Mouse (Mus musculus) midbrain, postnatal 0 days (tissue): ENCODE data around the gene Cebpg. TPM values are rescaled to one million over a fixed set of nuclear protein-coding genes. Genes with fewer than 3 reads are reported as not detected.

ENCODE experiments used
- ATAC-seq: fragments of 200-750 bp; cut with Nextera tagmentation; 2 replicates; pipeline ENCODE4 v1.8.0; 2017; ENCODE audit warnings: moderate number of reproducible peaks, mild to moderate bottlenecking, moderate TSS enrichment, moderate library complexity; ENCODE audit not compliant: low FRiP score
- DNase-seq: peaks from one replicate; pipeline ENCODE4 v3.0.0-alpha.2; 2015; ENCODE audit warnings: low spot score
- H3K27ac ChIP-seq: fragments of 300-500 bp; sonication (generic); 2 replicates; pipeline ENCODE4 v1.5.1; 2014; ENCODE audit warnings: low read depth, mild to moderate bottlenecking, low read length, mixed read lengths
- H3K27me3 ChIP-seq: fragments of 300-500 bp; sonication (generic); 2 replicates; pipeline ENCODE4 v1.6.1; 2014; ENCODE audit warnings: low read length, control low read depth, mixed read lengths; ENCODE audit not compliant: insufficient read depth
- H3K36me3 ChIP-seq: fragments of 300-500 bp; sonication (generic); 2 replicates; pipeline ENCODE4 v1.6.1; 2014; ENCODE audit warnings: low read length, control low read depth, mixed read lengths; ENCODE audit not compliant: insufficient read depth
- H3K4me1 ChIP-seq: fragments of 300-500 bp; sonication (generic); 2 replicates; pipeline ENCODE4 v1.6.1; 2014; ENCODE audit warnings: mild to moderate bottlenecking, control low read depth, antibody characterized with exemption, low read length, mixed read lengths; ENCODE audit not compliant: insufficient read depth
- H3K4me2 ChIP-seq: fragments of 300-500 bp; sonication (generic); 2 replicates; pipeline ENCODE4 v1.6.1; 2014; ENCODE audit warnings: low read depth, mild to moderate bottlenecking, low read length, mixed read lengths; ENCODE audit not compliant: poor library complexity, severe bottlenecking
- H3K4me3 ChIP-seq: fragments of 300-500 bp; sonication (generic); 2 replicates; pipeline ENCODE4 v1.5.1; 2014; ENCODE audit warnings: low read depth, mild to moderate bottlenecking, low read length, moderate library complexity
- H3K9ac ChIP-seq: fragments of 300-500 bp; sonication (generic); replicated peaks from 2 replicates; pipeline ENCODE4 v1.6.1; 2014; ENCODE audit warnings: mild to moderate bottlenecking, low read length, moderate library complexity, mixed read lengths; ENCODE audit not compliant: poor library complexity, severe bottlenecking
- H3K9me3 ChIP-seq: fragments of 300-500 bp; sonication (generic); 2 replicates; pipeline ENCODE4 v1.6.1; 2016; ENCODE audit warnings: low read length, control low read depth
- CTCF ChIP-seq: IDR thresholded peaks from 2 replicates; pipeline ENCODE4 v1.5.1; 2016; ENCODE audit warnings: antibody characterized with exemption, mild to moderate bottlenecking
- WGBS: fragments of 180-500 bp; shearing (Covaris S2); extraction: QIAGEN DNeasy Blood & Tissue Kit; methylation state at CpG from one replicate; pipeline ENCODE4 v1.1.7; 2014; 5-methylcytosine and 5-hydroxymethylcytosine counted together
- polyA plus RNA-seq: library from polyadenylated mRNA; unstranded; fragments of >200 nt; fragmentation: Nextera tagmentation; extraction: Ambion mirVana; gene quantifications from 2 replicates; pipeline ENCODE4 v1.2.1, GENCODE M21; 2015
- total RNA-seq: library from RNA; depleted of rRNA; stranded (reverse); fragments of >200 nt; gene quantifications from 2 replicates; pipeline ENCODE4 v1.2.3, GENCODE M21; 2014

The Cebpg gene
- total and polyA plus RNA-seq, 2 experiments from 2014 or later, result 12.8 to 13.9 TPM

- 0 out of 2 replicates have a peak, but pooled peaks cover 5% of the 10 kb centered on the region for H3K36me3 ChIP-seq
- no peak overlapping the region for H3K4me2 ChIP-seq
- H3K27ac ChIP-seq, result no peak overlapping the region
- H3K9ac ChIP-seq, result no peak overlapping the region
- H3K4me1 ChIP-seq, result no peaks in the 10 kb centered on the region
- no peak for ATAC-seq
- no peak for DNase-seq
- H3K27me3 ChIP-seq, result no peaks in the 10 kb centered on the region
- no peak overlapping the region for H3K4me3 ChIP-seq
- no peaks in the 10 kb centered on the region for H3K9me3 ChIP-seq
- TF ChIP-seq CTCF, result no peak
- WGBS, result 77% methylated on average over 3 of the region's 3 CpGs
Measured at GRCm38 (mm10) chr7:35029648-35030047, 26.7 kb downstream of the Cebpg start.

DNA sequence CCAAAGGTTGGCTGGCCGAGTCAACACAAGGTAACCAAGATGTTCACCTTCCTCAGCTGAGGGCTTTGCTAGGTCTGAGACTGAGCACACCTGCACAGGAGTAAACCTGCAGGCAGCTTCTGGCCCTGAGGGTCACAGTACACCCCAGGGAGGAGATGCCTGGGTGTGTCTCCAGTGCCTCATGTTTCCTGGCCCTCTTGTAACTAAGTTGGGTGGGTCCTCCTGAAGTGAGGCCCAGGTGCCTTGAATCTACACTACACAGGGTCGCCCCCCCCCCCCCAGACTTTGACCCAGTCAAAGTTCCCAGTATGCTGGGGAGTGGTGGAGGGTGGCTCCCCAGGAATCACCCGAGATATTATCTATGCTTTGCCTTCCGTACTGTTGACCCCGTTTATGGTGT lies 27.1 kb downstream of the Cebpg start:
- DNase-seq, result no peak
- TF ChIP-seq CTCF, result no peak
- no peaks in the 10 kb centered on the region for H3K27me3 ChIP-seq
- no peak overlapping the region for H3K4me3 ChIP-seq
- ATAC-seq, result no peak
- H3K4me2 ChIP-seq, result no peak overlapping the region
- 89% methylated on average over 5 of the region's 5 CpGs for WGBS
- H3K36me3 ChIP-seq, result 0 out of 2 replicates have a peak, but pooled peaks cover under 1% of the 10 kb centered on the region
- no peak overlapping the region for H3K27ac ChIP-seq
- H3K9ac ChIP-seq, result no peak overlapping the region
- H3K4me1 ChIP-seq, result no peaks in the 10 kb centered on the region
- H3K9me3 ChIP-seq, result no peaks in the 10 kb centered on the region

DNA sequence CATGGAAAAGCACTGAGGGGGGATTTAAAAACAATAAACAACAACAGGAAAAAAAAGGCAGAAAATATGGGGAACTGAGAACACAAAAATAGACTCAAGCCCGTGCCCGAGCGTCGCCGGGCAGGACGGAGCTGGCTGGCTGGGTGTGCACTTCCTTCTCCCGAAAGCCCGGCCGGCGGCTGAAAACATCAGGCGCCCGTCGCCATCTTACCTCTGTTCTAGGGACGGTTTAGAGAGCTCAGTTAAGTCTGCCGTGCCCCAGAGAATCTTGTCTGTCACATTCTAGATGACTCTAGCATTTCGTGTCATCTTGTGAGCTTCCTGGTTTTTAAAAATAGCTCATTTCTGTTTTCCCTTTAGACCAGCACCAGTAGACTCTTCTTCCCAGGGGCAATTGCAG lies 27.8 kb downstream of the Cebpg start:
- Histone ChIP-seq H3K4me2 (no peak overlapping the region), H3K4me1 (no peaks in the 10 kb centered on the region), H3K27me3 (no peaks in the 10 kb centered on the region), H3K9me3 (no peaks in the 10 kb centered on the region), H3K36me3 (no peaks in the 10 kb centered on the region), H3K27ac (no peak overlapping the region), H3K9ac (no peak overlapping the region), H3K4me3 (no peak overlapping the region)
- TF ChIP-seq CTCF, result no peak
- 76% methylated on average over 16 of the region's 16 CpGs for WGBS
- ATAC-seq (no peak), DNase-seq (no peak)

GRCm38 (mm10) chr7:35027801-35028420 lies 28.5 kb downstream of the Cebpg start:
- Histone ChIP-seq H3K9ac (no peak overlapping the region), H3K9me3 (no peaks in the 10 kb centered on the region), H3K4me3 (no peak overlapping the region), H3K36me3 (no peaks in the 10 kb centered on the region), H3K27ac (no peak overlapping the region), H3K4me2 (no peak overlapping the region), H3K27me3 (no peaks in the 10 kb centered on the region), H3K4me1 (no peaks in the 10 kb centered on the region)
- ATAC-seq (no peak), DNase-seq (no peak)
- TF ChIP-seq CTCF, result no peak
- WGBS, result 60% methylated on average over 9 of the region's 9 CpGs

GRCm38 (mm10) chr7:35026838-35027291 lies 29.5 kb downstream of the Cebpg start:
- Histone ChIP-seq H3K27ac (no peak overlapping the region), H3K4me2 (no peak overlapping the region), H3K9ac (no peak overlapping the region), H3K4me3 (no peak overlapping the region), H3K9me3 (no peaks in the 10 kb centered on the region), H3K27me3 (no peaks in the 10 kb centered on the region), H3K36me3 (no peaks in the 10 kb centered on the region), H3K4me1 (no peaks in the 10 kb centered on the region)
- ATAC-seq (no peak), DNase-seq (peak; percentile 58)
- TF ChIP-seq CTCF, result peak; percentile 70
- WGBS, result 79% methylated on average over 3 of the region's 3 CpGs

DNA sequence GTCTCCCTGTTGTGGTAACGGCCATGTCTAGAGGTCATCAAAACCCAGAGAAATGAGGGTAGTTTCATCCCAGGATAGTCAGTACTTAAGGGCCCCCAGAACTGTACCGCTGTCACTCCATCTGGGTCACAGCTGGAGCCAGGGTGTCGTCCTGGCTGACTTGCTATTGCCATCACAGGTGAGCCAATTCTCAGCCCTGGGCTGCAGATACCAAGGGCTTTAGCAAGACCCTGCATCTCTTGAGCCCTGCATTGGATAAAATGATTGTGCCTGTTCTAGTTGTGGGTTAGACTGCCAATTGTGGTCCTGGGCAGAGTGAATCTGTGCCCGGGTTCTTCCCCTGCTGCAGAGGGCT lies 30.1 kb downstream of the Cebpg start:
- no peak for ATAC-seq

More for the DNA sequence above, 30.1 kb downstream of the Cebpg start:
- no peaks in the 10 kb centered on the region for H3K9me3 ChIP-seq
- H3K4me3 ChIP-seq, result no peak overlapping the region
- no peak overlapping the region for H3K4me2 ChIP-seq
- no peak for DNase-seq
- H3K4me1 ChIP-seq, result no peaks in the 10 kb centered on the region
- H3K27me3 ChIP-seq, result no peaks in the 10 kb centered on the region
- H3K27ac ChIP-seq, result no peak overlapping the region
- H3K36me3 ChIP-seq, result no peaks in the 10 kb centered on the region
- 81% methylated on average over 4 of the region's 4 CpGs for WGBS
- no peak for TF ChIP-seq CTCF
- H3K9ac ChIP-seq, result no peak overlapping the region
